Mouse (Mus musculus): ENCODE measurements around the gene Gm30302. TPM values are rescaled to one million over a fixed set of nuclear protein-coding genes. Genes with fewer than 3 reads are reported as not detected.

Gm30302 gene
- not detected in 2 replicates for total RNA-seq (2014; fragmentation: Nextera tagmentation)
- total RNA-seq (2017) = 0.05 and 0.17 TPM in 2 replicates
- not detected in 2 replicates for polyA plus RNA-seq (2012)

GRCm38 (mm10) chr13:49798901-49799300, at the start of gene Gm30302:
Gene Gm30302, minus strand, starts transcription at chr13:49799001.
- peaks cover 3% of the 10 kb centered on the region; the same call in 1 of the 2 replicates for H3K4me1 ChIP-seq (ENCODE audit: insufficient read depth, low read depth, low read length)
- peaks cover 7% of the 10 kb centered on the region for H3K9me3 ChIP-seq (replicated peaks)
- no peaks in the 10 kb centered on the region for H3K36me3 ChIP-seq (replicated peaks)
- no peak for DNase-seq (ENCODE audit: low spot score)
- ATAC-seq (ENCODE audit: extremely low read depth, insufficient number of reproducible peaks, low FRiP score, poor library complexity, severe bottlenecking) = no peak
- H3K4me3 ChIP-seq (ENCODE audit: low read depth, low read length) = no peak within 1 kb of the TSS
- no peaks in the 10 kb centered on the region; the same call in 1 of the 2 replicates for H3K27me3 ChIP-seq (ENCODE audit: insufficient read depth, low read length)
- TF ChIP-seq GATA1 (IDR thresholded peaks at IDR 0.05; ENCODE audit: borderline replicate concordance, low read length) (no peak), POLR2AphosphoS5 (IDR thresholded peaks at IDR 0.05; ENCODE audit: insufficient replicate concordance, low read depth, low read length) (no peak), GATA2 (IDR thresholded peaks at IDR 0.05; ENCODE audit: borderline replicate concordance, low read depth, low read length) (no peak), TAL1 (conservative IDR thresholded peaks at IDR 0.05; ENCODE audit: low read depth, low read length) (no peak), CTCF (IDR thresholded peaks at IDR 0.05; ENCODE audit: low read depth, low read length) (no peak)

GRCm38 (mm10) chr13:49846751-49847150, 48.0 kb upstream of the Gm30302 start:
- H3K4me3 ChIP-seq (ENCODE audit: low read depth, low read length) = no peak overlapping the region
- DNase-seq (ENCODE audit: low spot score) (no peak), ATAC-seq (ENCODE audit: extremely low read depth, insufficient number of reproducible peaks, low FRiP score, poor library complexity, severe bottlenecking) (peak; percentile 22; the same call in 1 of the 2 replicates)
- no peaks in the 10 kb centered on the region for H3K36me3 ChIP-seq (replicated peaks)
- no peaks in the 10 kb centered on the region for H3K27me3 ChIP-seq (ENCODE audit: insufficient read depth, low read length)
- no peaks in the 10 kb centered on the region for H3K4me1 ChIP-seq (ENCODE audit: insufficient read depth, low read depth, low read length)
- H3K9me3 ChIP-seq (replicated peaks) = no peaks in the 10 kb centered on the region
- TF ChIP-seq TAL1 (conservative IDR thresholded peaks at IDR 0.05; ENCODE audit: low read depth, low read length) = no peak
- no peak for TF ChIP-seq GATA2 (IDR thresholded peaks at IDR 0.05; ENCODE audit: borderline replicate concordance, low read depth, low read length)
- no peak for TF ChIP-seq CTCF (IDR thresholded peaks at IDR 0.05; ENCODE audit: low read depth, low read length)
- TF ChIP-seq POLR2AphosphoS5 (IDR thresholded peaks at IDR 0.05; ENCODE audit: insufficient replicate concordance, low read depth, low read length) = no peak
- TF ChIP-seq GATA1 (IDR thresholded peaks at IDR 0.05; ENCODE audit: borderline replicate concordance, low read length) = no peak

- ATAC-seq (ENCODE audit: extremely low read depth, insufficient number of reproducible peaks, low FRiP score, poor library complexity, severe bottlenecking) = no peak
- TF ChIP-seq TAL1 (conservative IDR thresholded peaks at IDR 0.05; ENCODE audit: low read depth, low read length) (no peak), POLR2AphosphoS5 (IDR thresholded peaks at IDR 0.05; ENCODE audit: insufficient replicate concordance, low read depth, low read length) (no peak), CTCF (IDR thresholded peaks at IDR 0.05; ENCODE audit: low read depth, low read length) (no peak), GATA2 (IDR thresholded peaks at IDR 0.05; ENCODE audit: borderline replicate concordance, low read depth, low read length) (no peak), GATA1 (IDR thresholded peaks at IDR 0.05; ENCODE audit: borderline replicate concordance, low read length) (no peak)
- no peak for DNase-seq (ENCODE audit: low spot score)
- H3K36me3 ChIP-seq (replicated peaks) = no peaks in the 10 kb centered on the region
- no peak overlapping the region for H3K4me3 ChIP-seq (ENCODE audit: low read depth, low read length)
- H3K4me1 ChIP-seq (ENCODE audit: insufficient read depth, low read depth, low read length) = no peaks in the 10 kb centered on the region
- no peaks in the 10 kb centered on the region for H3K9me3 ChIP-seq (replicated peaks)
- no peaks in the 10 kb centered on the region for H3K27me3 ChIP-seq (ENCODE audit: insufficient read depth, low read length)
These were observed 47.3 kb upstream of the Gm30302 start for GRCm38 (mm10) chr13:49846141-49846540.

DNA sequence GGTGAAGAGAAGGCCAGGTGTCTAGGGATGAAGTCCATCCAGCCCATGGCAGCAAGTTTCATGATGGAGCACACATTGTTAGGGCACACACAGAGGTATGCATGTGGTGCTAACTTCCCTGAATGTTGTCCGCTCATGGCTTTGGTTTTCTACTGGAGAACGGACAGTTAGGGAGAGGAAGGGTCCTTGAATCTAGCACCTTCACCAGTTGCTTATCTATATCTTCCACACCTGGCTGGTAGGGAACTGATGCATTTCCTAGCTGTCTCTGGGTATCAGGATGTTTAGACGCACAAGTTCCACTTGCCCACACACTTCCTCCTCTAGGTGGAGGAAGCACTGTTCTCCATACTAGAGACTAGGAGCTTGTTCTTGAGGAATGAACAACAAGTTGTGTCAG, 46.9 kb upstream of the Gm30302 start:
- TF ChIP-seq TAL1 (conservative IDR thresholded peaks at IDR 0.05; ENCODE audit: low read depth, low read length) = no peak
- no peak for TF ChIP-seq CTCF (IDR thresholded peaks at IDR 0.05; ENCODE audit: low read depth, low read length)
- TF ChIP-seq GATA2 (IDR thresholded peaks at IDR 0.05; ENCODE audit: borderline replicate concordance, low read depth, low read length) = no peak
- TF ChIP-seq GATA1 (IDR thresholded peaks at IDR 0.05; ENCODE audit: borderline replicate concordance, low read length) = no peak
- no peak for TF ChIP-seq POLR2AphosphoS5 (IDR thresholded peaks at IDR 0.05; ENCODE audit: insufficient replicate concordance, low read depth, low read length)
- ATAC-seq (ENCODE audit: extremely low read depth, insufficient number of reproducible peaks, low FRiP score, poor library complexity, severe bottlenecking) (no peak), DNase-seq (ENCODE audit: low spot score) (no peak)
- Histone ChIP-seq H3K36me3 (replicated peaks) (no peaks in the 10 kb centered on the region), H3K27me3 (ENCODE audit: insufficient read depth, low read length) (no peaks in the 10 kb centered on the region), H3K4me3 (ENCODE audit: low read depth, low read length) (no peak overlapping the region), H3K9me3 (replicated peaks) (no peaks in the 10 kb centered on the region), H3K4me1 (ENCODE audit: insufficient read depth, low read depth, low read length) (no peaks in the 10 kb centered on the region)

GRCm38 (mm10) chr13:49844071-49844470, 45.3 kb upstream of the Gm30302 start:
- Histone ChIP-seq H3K9me3 (replicated peaks) (no peaks in the 10 kb centered on the region), H3K4me3 (ENCODE audit: low read depth, low read length) (no peak overlapping the region), H3K36me3 (replicated peaks) (no peaks in the 10 kb centered on the region), H3K27me3 (ENCODE audit: insufficient read depth, low read length) (no peaks in the 10 kb centered on the region), H3K4me1 (ENCODE audit: insufficient read depth, low read depth, low read length) (no peaks in the 10 kb centered on the region)
- ATAC-seq (ENCODE audit: extremely low read depth, insufficient number of reproducible peaks, low FRiP score, poor library complexity, severe bottlenecking) = no peak
- TF ChIP-seq TAL1 (conservative IDR thresholded peaks at IDR 0.05; ENCODE audit: low read depth, low read length) (no peak), CTCF (IDR thresholded peaks at IDR 0.05; ENCODE audit: low read depth, low read length) (no peak), POLR2AphosphoS5 (IDR thresholded peaks at IDR 0.05; ENCODE audit: insufficient replicate concordance, low read depth, low read length) (no peak), GATA1 (IDR thresholded peaks at IDR 0.05; ENCODE audit: borderline replicate concordance, low read length) (no peak), GATA2 (IDR thresholded peaks at IDR 0.05; ENCODE audit: borderline replicate concordance, low read depth, low read length) (no peak)
- no peak for DNase-seq (ENCODE audit: low spot score)

GRCm38 (mm10) chr13:49841186-49841585, 42.4 kb upstream of the Gm30302 start:
- Histone ChIP-seq H3K4me3 (ENCODE audit: low read depth, low read length) (no peak overlapping the region), H3K4me1 (ENCODE audit: insufficient read depth, low read depth, low read length) (no peaks in the 10 kb centered on the region), H3K27me3 (ENCODE audit: insufficient read depth, low read length) (no peaks in the 10 kb centered on the region), H3K36me3 (replicated peaks) (no peaks in the 10 kb centered on the region), H3K9me3 (replicated peaks) (no peaks in the 10 kb centered on the region)
- TF ChIP-seq GATA2 (IDR thresholded peaks at IDR 0.05; ENCODE audit: borderline replicate concordance, low read depth, low read length) = no peak
- no peak for TF ChIP-seq TAL1 (conservative IDR thresholded peaks at IDR 0.05; ENCODE audit: low read depth, low read length)
- TF ChIP-seq GATA1 (IDR thresholded peaks at IDR 0.05; ENCODE audit: borderline replicate concordance, low read length) = no peak
- TF ChIP-seq POLR2AphosphoS5 (IDR thresholded peaks at IDR 0.05; ENCODE audit: insufficient replicate concordance, low read depth, low read length) = no peak
- no peak for TF ChIP-seq CTCF (IDR thresholded peaks at IDR 0.05; ENCODE audit: low read depth, low read length)
- no peak for ATAC-seq (ENCODE audit: extremely low read depth, insufficient number of reproducible peaks, low FRiP score, poor library complexity, severe bottlenecking)
- no peak for DNase-seq (ENCODE audit: low spot score)

Data from G1E (cell line).